Mouse (Mus musculus) gastrocnemius, adult 2 months (tissue): Measurements from ENCODE around the gene Foxo3. TPM values are rescaled to one million over a fixed set of nuclear protein-coding genes. Genes with fewer than 3 reads are reported as not detected.
A peak's percentile ranks its signal among the peaks of the same experiment; 100 is the strongest.

Experiments
- DNase-seq: peaks from one replicate; pipeline ENCODE4 v3.0.0; 2022
- H3K27ac ChIP-seq: fragments of 200-600 bp; 2 replicates; pipeline ENCODE4 v1.8.1; 2022; ENCODE audit warnings: mild to moderate bottlenecking
- H3K4me3 ChIP-seq: fragments of 200-600 bp; 2 replicates; pipeline ENCODE4 v1.8.1; 2022; ENCODE audit warnings: mild to moderate bottlenecking, moderate library complexity
- CTCF ChIP-seq: fragments of 200-600 bp; IDR thresholded peaks from 2 replicates; pipeline ENCODE4 v1.8.1; 2022; ENCODE audit warnings: antibody characterized with exemption, mild to moderate bottlenecking, moderate library complexity
- intact Hi-C: fragments of 180-260 bp; cut with DNase I; formaldehyde crosslinking; loops from one replicate; pipeline ENCODE4 v1.15.1; 2025
- total RNA-seq, 2 experiments: library from RNA; stranded (reverse); gene quantifications; 2 replicates each; pipeline ENCODE4 v1.2.3; 2021

The Foxo3 gene
- total RNA-seq, 2 experiments from 2014 or later: 25.7 to 40.5 TPM

DNA sequence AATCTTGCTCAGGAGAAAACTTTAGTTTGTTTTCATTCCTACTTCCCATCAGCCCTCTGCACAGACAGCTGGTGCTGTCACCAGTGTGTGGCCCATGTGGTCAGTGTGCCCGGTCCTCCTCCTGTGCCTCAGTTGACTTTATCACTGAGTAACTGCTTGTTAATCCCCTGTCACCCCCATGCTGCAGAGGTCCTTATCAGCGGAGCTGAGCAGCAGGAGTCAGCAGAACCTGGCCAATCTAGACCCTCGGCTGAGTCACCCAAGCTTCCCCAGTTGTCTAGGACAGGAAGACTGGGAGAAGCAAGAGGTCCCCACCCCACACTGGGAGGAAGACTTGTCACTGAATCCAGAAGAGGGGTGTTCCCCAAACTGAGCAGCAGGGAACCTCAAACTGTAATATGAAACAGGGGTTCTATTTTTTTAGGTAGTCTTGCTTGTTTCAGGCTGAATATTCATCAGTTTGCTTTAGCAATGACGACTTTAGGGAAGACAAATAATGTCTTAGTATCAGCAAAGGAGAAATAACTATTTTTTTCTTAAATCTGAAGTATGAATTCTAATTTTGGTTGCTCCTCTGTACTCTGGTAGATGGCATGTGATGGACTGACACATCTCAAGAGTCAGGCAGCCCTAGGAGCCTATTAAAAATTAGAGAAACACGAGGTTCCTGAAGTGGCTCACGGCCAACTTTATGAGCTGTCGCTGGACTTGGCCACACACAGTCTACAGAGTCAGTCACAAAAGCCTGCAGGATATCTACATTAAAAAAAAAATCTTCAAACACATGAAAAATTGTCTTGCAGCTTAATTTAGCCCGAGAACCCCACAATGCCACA is 31.9 kb downstream of the Foxo3 start:
- H3K27ac ChIP-seq: peak overlapping the region; percentile 10; the same call in 1 of the 2 replicates
- intact Hi-C loops: no loop called here
- no peak for TF ChIP-seq CTCF
- DNase-seq: no peak
- no peak overlapping the region for H3K4me3 ChIP-seq

DNA sequence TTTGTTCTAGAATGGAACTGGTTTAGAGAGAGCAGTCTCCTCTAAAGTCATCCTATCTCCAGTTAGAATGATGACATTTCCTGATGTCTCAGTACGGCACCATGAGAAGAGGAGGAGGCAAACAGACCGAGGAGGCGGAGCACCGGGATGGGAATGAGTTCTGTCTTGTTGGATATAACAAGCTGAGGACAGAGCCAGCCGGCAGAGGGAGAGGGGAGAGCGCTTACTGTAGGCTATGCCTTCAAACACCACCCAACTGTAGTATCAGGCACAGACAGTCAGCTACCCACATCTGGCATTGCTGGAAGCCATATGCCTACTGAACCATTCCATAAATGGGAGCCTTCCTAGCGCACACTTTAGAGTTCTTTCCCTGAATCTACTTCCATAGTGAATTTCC is 32.6 kb downstream of the Foxo3 start:
- no peak for DNase-seq
- Histone ChIP-seq H3K27ac (no peak overlapping the region), H3K4me3 (no peak overlapping the region)
- no peak for TF ChIP-seq CTCF
- intact Hi-C loops: no loop called here

DNA sequence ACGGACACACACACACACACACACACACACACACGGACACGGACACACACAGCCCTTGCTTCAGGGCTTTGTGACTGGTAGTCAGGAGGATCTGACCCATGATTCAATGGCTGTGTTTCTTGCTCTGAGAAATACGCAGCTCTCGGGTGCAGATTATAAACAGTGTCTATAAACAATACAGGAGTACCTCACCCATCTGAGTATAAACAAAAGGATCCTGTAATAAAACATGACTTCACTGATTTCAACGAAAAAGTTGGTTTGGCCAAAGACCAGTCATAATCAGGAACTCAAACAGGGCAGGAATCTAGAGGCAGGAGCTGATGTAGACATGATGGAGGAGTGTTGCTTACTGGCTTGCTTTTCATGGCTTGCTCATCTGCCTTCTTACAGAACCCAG is 34.1 kb downstream of the Foxo3 start:
- no peak for DNase-seq
- no peak overlapping the region for H3K4me3 ChIP-seq
- no peak for TF ChIP-seq CTCF
- H3K27ac ChIP-seq: no peak overlapping the region
- intact Hi-C loops: no loop called here

DNA sequence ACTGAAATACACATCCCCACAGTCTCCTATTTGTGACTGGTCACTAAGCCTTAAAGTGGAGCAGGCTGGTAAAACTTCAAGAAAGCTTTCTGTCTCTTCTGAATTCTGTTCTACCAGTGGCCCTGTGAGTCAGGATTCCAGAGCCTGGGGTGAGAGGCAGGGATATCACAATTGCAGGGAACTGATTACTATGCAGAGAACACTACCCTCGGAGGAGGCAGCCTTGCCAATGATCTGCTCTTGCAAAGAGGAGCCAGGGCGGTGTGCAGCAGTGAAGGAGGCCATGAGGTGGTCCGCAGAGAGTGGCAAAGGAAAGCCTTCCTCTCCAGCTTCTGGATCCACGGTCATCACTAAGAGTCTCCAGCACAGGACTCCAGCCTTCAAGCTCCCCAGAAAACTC is 34.8 kb downstream of the Foxo3 start:
- no peak overlapping the region for H3K27ac ChIP-seq
- intact Hi-C loops: no loop called here
- no peak overlapping the region for H3K4me3 ChIP-seq
- DNase-seq: no peak
- no peak for TF ChIP-seq CTCF

- H3K27ac ChIP-seq: no peak overlapping the region
- DNase-seq: no peak
- intact Hi-C loops: no loop called here
- no peak overlapping the region for H3K4me3 ChIP-seq
- no peak for TF ChIP-seq CTCF
Measured at GRCm38 (mm10) chr10:42239810-42240111, 36.8 kb downstream of the Foxo3 start.

GRCm38 (mm10) chr10:42238923-42239809 is 37.4 kb downstream of the Foxo3 start:
- no peak for TF ChIP-seq CTCF
- intact Hi-C loops: no loop called here
- DNase-seq: no peak
- Histone ChIP-seq H3K27ac (no peak overlapping the region), H3K4me3 (no peak overlapping the region)

- intact Hi-C loops: no loop called here
- Histone ChIP-seq H3K4me3 (no peak overlapping the region), H3K27ac (no peak overlapping the region)
- TF ChIP-seq CTCF: no peak
- DNase-seq: no peak
Measured at GRCm38 (mm10) chr10:42238296-42238695, 38.3 kb downstream of the Foxo3 start.

- no peak overlapping the region for H3K4me3 ChIP-seq
- H3K27ac ChIP-seq: peak overlapping the region; percentile 16; the same call in 1 of the 2 replicates
- intact Hi-C loops: no loop called here
- no peak for DNase-seq
- TF ChIP-seq CTCF: no peak
Measured at GRCm38 (mm10) chr10:42237556-42237955, 39.0 kb downstream of the Foxo3 start.

GRCm38 (mm10) chr10:42235321-42235720 is 41.2 kb downstream of the Foxo3 start:
- no peak overlapping the region for H3K27ac ChIP-seq
- intact Hi-C loops: no loop called here
- TF ChIP-seq CTCF: no peak
- DNase-seq: no peak
- H3K4me3 ChIP-seq: no peak overlapping the region

GRCm38 (mm10) chr10:42232977-42233376 is 43.6 kb downstream of the Foxo3 start:
- no peak for DNase-seq
- TF ChIP-seq CTCF: no peak
- intact Hi-C loops: no loop called here
- Histone ChIP-seq H3K27ac (no peak overlapping the region), H3K4me3 (no peak overlapping the region)

DNA sequence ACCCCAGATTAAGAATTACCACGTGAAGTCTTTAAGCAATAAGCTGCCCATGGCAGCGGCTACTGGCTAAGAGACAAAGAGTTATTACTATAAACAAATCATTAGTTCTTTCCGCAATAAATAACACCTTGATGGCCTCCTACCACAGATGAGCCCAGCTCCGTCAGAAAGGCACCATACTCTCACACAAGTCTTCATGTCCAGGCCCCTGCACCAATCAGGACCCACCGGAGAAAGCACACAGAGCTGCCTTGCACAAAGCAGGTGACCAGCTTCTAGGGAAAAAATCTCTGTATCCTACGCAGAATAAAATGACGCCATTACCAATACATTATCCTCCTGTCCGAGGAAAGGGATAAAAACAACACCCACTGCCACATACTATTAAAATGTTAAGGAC is 44.7 kb downstream of the Foxo3 start:
- no peak for TF ChIP-seq CTCF
- intact Hi-C loops: no loop called here
- Histone ChIP-seq H3K27ac (peak overlapping the region; percentile 54), H3K4me3 (no peak overlapping the region)
- no peak for DNase-seq

DNA sequence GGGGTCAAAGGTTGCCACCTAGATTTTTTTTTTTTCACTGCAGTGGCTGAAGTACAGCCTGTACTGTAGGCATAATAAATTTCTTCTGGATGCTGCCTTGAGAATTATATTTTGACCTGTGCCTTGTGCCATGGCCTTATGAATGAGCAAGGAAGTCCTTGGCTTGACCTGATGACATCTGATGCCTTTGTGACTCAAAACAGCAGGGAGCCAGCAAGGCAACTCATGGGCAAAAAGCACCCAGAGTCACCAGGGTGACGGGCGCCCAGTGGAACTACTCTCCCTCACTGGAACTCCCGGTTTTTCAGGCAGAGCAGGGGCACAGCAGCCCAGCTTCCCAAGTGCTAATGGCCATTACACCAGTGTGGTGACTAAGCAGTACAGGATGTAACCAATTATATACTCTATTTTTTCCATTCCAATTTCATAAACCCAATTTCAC is 45.4 kb downstream of the Foxo3 start:
- no peak for TF ChIP-seq CTCF
- DNase-seq: no peak
- intact Hi-C loops: no loop called here
- Histone ChIP-seq H3K27ac (peak overlapping the region; percentile 83), H3K4me3 (no peak overlapping the region)

GRCm38 (mm10) chr10:42230471-42231099 is 46.0 kb downstream of the Foxo3 start:
- Histone ChIP-seq H3K4me3 (no peak overlapping the region), H3K27ac (peak overlapping the region; percentile 83)
- intact Hi-C loops: no loop called here
- no peak for TF ChIP-seq CTCF
- no peak for DNase-seq
